Mouse (Mus musculus): Measurements from ENCODE around the gene Grid2ip.

Grid2ip gene

DNA sequence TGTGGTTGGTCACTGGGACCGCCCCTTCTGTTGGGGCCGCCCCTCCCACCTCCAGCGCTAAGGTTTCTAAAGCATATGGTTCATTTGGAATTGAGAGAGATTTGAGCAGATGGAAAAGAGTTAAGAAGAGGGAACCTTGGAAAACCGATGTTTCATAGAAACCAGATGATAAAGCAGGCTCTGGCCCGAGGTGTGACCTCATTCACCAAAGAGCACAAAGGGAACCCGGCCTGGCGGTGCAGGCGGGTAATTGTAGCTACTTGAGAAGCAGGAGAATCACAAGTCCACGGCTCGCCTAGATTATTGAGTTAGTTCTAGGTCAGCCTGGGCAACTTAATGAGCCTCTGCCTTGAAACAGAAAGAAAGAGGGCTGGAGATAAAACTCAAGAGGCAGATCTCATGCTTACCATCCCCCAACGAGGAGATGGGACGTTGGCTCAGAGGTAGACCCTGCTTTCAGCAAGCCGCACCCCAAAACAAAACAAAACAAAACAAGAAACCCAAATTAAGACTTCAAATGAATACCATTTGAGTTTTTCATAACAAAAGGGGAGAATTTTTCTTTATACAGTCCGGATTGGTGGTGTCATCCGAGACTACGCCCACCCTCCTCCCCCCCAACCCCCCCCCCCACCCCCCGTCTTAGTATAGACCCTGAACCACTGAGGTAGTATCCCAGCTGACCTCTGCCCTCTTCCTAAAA, at the start of gene Grid2ip:
Grid2ip (plus strand) TSS at position 653 of the 703 bp plus-strand sequence.
- no peak for DNase-seq (ENCODE audit: low spot score)

DNA sequence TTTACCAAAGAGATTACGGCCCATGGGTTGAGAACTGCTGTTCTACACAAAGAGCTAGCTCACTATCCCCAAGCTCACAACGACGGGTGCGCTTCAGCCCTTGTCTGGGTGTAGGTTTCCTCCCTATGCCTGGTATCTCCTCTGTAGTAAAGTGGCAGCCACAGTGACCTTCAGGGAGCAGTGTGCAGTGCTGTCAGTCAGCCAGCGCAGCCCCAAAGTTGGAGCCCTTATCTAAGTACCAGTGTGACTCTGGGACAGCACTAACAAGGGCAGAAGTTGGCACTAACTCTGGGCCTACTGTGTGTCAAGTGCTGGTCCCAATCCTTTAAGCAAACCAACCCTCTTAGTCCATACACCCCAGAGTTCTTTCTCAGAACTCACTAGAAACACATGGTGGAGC, 48.3 kb upstream of the Grid2ip start:
- DNase-seq (ENCODE audit: low spot score), result no peak

- no peak for DNase-seq (ENCODE audit: low spot score)
Measured at GRCm38 (mm10) chr5:143309916-143310315, 47.2 kb upstream of the Grid2ip start.

- DNase-seq (ENCODE audit: low spot score), result peak; percentile 75
Measured at GRCm38 (mm10) chr5:143311886-143312285, 45.3 kb upstream of the Grid2ip start.

DNA sequence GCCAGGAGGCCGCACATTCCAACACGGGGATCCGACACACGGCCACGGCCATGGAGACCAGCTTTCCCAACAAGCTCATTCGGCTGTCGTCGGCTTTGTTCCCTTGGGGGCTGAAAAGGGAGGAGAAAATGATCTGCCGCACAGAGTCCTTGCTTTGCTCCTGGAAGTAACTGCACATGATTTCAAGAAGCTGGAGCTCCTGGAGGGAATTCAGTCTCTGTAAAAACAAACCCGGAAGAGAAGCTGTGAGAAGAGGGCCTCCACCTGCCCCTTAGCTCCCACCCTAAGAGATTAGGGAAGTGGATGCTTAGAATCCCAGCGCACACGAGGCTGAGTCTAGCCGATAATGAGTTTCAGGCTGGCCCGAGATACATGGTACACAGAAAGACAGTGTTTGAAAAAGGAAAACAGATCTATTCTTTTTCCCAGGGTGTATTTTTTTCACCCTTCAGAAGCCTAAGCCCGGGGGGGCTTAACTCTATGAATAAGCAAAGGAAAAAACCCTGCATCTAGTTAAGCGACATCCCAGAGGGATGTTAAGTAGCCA, 42.9 kb upstream of the Grid2ip start:
- DNase-seq (ENCODE audit: low spot score), result no peak

DNA sequence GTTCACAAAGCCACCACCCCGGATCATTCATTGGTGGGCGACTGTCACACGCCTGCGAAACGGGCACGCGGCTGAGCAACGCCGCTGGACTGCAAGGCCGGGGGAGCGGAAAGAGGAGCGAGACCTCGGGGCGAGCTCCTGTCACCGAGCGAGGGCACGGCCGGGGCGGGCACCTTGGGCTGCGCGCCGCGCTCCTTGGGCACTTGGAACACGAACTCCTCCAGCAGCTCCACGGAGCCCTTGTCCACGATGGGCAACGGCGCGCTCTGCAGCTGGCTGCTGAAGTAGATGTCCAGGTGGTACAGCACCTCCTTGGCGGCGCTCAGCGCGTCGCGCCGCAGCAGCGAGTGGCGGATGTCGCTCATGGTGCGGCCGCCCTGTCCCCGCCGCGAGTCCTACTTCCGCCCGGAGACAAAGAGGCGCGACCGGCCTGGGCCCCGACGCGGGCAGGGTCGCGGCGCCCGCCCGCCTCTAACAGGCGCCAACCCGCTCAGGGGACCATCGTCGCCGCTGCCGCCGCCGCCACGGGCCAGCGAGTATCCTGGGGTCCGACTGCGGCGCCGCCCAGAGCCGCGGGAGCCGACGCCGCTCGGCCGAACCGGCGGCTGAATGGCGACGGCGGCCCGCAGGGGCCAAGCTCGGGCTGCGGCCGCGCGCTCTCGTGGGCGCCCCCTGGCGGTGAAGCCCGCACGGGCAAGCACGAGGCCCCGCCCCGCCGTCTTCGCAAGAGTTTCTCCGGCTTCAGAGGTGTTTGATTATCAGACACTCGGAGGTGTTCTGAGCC, 42.2 kb upstream of the Grid2ip start, which contains the start of gene E130309D02Rik:
E130309D02Rik (minus strand) TSS at position 631 of the 784 bp plus-strand sequence.
- peak; percentile 89 for DNase-seq (ENCODE audit: low spot score)

DNA sequence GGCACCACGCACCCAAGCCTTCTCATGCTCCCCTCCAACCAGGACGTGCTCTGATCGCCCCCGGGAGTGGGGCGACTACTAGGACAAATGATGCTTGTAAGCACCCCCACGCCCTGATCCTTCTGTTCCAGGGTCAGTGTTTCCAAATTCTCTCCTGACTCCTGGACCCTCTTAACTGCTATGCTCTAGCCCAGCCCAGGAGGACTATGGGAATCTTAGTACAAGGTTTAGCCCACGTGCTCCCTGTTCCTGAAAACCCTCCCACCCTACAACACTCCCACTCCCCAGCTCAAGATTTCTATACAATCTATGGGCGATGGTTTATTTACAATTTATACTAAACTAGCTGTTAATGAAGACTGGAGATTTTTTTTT, 41.6 kb upstream of the Grid2ip start:
- DNase-seq (ENCODE audit: low spot score), result no peak

DNA sequence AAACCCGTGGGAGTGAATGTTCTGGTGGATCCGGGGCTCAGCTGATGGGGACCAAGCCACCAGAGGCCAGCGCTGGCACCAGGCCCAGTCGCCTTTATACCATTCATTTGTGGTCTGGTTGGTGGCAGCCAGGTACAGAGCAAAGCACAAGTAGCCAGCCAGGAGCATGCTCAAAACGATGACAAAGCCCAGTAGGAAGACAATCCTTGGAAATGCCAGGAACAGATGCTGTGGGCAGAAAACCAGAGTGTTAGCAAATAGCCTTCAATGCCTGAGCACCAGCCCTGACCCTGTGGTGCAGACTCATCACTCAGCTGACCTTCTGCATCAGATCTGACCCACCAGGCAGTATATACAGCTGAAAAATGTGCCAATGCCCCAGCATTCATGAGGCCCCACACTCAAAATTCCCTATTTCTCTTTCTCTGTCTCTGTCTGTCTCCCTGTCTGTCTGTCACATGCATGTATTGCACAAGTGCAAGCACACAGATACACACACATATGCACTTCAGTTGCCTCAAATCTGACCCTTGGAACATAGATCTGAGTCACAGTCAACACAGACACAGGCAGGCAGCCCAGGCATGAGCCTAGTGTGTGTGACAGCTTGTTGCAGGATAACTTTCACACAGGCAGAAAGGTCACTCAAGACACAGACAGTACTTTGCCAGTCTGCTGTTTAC, 40.4 kb upstream of the Grid2ip start:
- DNase-seq (ENCODE audit: low spot score), result no peak

DNA sequence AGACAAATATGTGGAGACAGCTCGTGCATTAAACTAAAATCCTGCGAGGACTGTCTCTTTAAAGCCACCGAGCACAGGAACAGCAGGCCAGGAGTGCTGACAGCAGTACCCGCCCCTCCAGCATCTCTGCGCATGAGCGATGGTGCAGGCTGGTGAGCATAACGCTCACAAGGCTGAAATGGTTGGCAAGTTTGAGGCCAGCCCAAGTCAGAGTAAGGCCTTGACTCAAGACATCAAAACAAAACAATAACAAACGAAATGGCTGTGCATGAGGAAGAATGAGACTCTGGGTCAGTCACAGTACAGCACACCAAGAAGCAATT, 39.9 kb upstream of the Grid2ip start:
- no peak for DNase-seq (ENCODE audit: low spot score)

DNA sequence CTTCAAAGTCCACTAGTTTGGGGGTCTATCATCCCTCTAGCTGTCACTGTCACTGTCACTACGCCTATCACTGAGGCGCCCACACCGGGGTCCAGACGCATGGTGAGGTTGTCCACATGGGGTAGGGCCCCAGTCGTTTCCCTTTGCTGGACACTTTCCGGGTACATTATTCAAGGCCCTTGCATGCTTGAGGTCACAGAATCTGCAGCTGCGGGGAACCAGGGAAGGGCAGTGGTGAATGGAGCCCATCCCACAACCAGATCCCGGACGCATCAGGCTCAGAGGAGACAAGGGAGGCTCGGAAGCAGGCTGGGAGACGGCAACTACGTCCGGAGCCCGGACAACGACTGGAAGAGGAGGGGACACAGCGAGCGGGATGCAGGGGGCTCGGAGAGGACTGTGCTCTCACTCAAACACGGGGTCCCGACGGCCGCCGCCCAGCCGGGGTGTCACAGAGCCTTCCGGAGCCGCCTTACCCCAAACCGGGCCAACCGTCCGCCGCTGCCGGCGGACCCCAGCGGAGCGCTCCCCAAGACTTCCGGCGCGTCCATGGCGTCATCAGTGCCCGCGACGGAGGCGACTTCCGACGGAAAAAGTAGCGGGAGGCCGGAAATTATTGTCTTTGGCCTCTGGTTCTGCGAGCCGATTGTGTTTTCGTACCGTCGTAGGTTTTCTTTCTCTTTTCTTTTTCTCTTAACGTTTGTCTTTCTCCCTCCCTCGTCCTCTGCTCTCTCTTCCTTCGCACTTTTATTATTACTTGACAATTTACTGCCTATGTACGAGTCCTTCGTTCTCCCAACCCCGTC, 28.2 kb upstream of the Grid2ip start, which contains the start of gene Zdhhc4:
Zdhhc4 (minus strand) TSS at position 567 of the 806 bp plus-strand sequence.
- DNase-seq (ENCODE audit: low spot score), result peak; percentile 83

- peak; percentile 54 for DNase-seq (ENCODE audit: low spot score)
Measured at GRCm38 (mm10) chr5:143333872-143334271, 23.3 kb upstream of the Grid2ip start.

DNA sequence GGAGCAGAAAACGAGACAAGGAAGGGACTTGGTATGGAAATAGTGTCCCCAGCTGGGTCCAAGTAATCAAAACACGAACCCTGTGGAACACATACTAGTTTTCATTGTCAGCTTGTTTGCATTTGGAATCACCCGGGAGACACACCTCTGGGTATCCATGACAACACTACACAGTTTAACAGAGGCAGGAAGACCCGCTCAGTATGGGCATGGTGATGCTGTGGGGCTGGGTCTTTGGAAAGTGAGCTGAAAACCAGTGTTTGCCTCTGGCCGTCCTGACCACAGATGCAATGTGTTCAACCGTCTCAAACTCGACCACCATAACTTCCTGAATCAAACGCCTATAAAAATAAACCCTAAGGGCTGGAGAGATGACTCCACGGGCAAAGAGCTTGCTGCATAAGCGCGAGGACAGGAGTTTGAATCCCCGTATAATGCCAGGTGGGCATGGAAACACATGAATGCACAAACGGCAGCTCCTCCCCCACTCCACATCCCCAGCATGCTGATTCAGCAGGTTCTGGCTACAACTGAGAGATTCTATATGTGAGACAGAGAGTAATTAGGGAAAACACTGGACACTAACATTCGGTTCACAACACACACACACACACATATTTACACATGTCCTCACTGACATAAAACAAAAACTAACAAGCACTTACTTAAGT, 22.6 kb upstream of the Grid2ip start:
- no peak for DNase-seq (ENCODE audit: low spot score)

GRCm38 (mm10) chr5:143335089-143335460, 22.1 kb upstream of the Grid2ip start:
- DNase-seq (ENCODE audit: low spot score), result no peak

- no peak for DNase-seq (ENCODE audit: low spot score)
Measured at GRCm38 (mm10) chr5:143336559-143336958, 20.6 kb upstream of the Grid2ip start.

DNA sequence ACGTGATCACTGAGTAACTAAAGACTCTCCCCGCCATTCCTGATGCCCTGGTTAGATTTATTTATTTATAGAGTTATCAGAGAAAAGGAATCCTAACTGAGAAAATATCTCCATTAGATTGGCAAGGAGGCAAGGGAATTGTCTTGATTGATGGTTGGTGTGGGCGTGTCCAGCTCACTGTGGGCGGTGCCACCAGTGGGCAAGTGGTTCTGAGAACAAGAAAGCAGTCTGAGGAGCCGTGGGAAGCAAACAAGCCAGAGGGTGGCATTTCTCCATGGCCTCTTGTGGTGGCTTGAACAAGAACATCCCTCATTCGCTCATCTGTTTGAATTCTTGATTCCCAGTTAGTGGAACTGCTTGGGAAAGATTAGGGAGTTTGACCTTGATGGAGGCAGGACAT, 17.5 kb upstream of the Grid2ip start:
- no peak for DNase-seq (ENCODE audit: low spot score)

DNA sequence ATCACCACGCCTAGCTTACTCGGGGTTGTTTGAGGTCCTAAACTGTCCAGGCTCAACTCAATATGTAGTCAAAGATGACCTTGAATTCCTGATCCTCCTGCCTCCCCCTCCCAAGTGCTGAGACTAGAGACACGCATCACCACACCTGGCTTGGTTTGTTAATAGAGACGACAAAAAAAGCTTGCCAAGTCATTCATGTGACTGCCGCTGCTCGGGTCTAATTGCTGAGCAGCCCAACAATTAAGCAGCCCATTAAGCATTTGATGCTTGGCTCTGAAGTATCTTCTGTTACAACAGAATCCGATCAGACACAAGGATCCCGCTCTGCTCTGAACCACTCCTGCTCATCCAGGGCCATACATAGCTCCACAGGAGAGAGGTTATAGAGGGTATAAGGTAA, 10.8 kb upstream of the Grid2ip start:
- DNase-seq (ENCODE audit: low spot score), result no peak

- DNase-seq (ENCODE audit: low spot score), result no peak
Measured at GRCm38 (mm10) chr5:143356017-143356416, 1.1 kb upstream of the Grid2ip start.

GRCm38 (mm10) chr5:143357564-143357963, 426 bp downstream of the Grid2ip start:
- DNase-seq (ENCODE audit: low spot score), result no peak

DNA sequence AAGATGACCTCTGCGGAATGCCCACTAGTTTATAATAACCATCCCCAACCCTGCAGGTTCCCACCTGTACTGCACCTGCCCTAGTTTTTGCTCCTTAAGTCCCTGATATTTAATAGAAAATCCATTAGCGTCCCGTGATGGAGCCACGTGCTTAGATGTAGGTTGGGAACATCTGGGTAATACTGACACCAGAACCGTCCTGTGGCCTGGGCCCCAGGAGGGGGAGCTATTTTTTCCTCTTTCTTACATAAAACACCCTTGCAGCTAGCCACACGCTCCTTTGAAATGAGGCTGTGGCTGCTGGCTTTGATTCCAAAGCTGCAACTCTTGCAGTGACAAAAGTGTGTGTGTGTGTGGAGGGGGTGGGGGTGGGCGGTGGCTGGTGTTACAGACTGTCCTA, 2.1 kb downstream of the Grid2ip start:
- DNase-seq (ENCODE audit: low spot score), result no peak

DNA sequence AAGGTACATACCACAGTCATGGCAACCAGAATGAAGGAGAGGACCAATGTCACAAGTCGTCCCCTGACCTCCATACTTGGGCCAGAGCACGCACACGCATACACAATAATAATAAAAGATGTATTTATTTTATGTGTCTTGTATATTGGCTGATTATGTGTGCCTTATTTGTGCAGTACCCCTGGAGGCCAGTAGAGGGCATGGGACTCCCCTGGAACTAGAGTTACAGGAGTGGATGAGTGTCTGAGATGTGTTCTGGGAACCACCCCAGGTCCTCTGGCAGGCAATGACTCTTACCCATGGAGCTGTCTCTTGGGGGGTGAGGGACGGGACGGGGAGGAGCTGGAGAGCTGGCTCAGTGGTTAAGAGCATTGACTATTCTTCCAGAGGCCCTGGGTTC, 2.9 kb downstream of the Grid2ip start:
- peak; percentile 15 for DNase-seq (ENCODE audit: low spot score)

GRCm38 (mm10) chr5:143361428-143361827, 4.3 kb downstream of the Grid2ip start:
- DNase-seq (ENCODE audit: low spot score), result no peak

All from spleen, adult 12 weeks (tissue).